Mouse (Mus musculus): ENCODE results near the gene H60c.

- TF ChIP-seq CTCF (IDR thresholded peaks at IDR 0.05; ENCODE audit: control insufficient read depth, insufficient read depth, insufficient read length) (no peak), MYOG (IDR thresholded peaks at IDR 0.05; ENCODE audit: control insufficient read depth, extremely low read depth, insufficient read length) (no peak)
Observed at GRCm38 (mm10) chr10:3281047-3281446, 13.5 kb upstream of the H60c start.

All from C2C12 (cell line).